Mouse (Mus musculus) mammary gland, adult 2 months (tissue): Measurements from ENCODE around the gene Cnot11. TPM values are rescaled to one million over a fixed set of nuclear protein-coding genes. Genes with fewer than 3 reads are reported as not detected.

ENCODE experiments used
- polyA plus RNA-seq: library from polyadenylated mRNA; depleted of rRNA; stranded (reverse); fragments of >200 nt; gene quantifications from 2 replicates; pipeline ENCODE4 v1.2.3, GENCODE M21; 2012; ENCODE audit warnings: low replicate concordance; rRNA removed

The Cnot11 gene
- 16.9 and 30.5 TPM in 2 replicates for polyA plus RNA-seq

DNA sequence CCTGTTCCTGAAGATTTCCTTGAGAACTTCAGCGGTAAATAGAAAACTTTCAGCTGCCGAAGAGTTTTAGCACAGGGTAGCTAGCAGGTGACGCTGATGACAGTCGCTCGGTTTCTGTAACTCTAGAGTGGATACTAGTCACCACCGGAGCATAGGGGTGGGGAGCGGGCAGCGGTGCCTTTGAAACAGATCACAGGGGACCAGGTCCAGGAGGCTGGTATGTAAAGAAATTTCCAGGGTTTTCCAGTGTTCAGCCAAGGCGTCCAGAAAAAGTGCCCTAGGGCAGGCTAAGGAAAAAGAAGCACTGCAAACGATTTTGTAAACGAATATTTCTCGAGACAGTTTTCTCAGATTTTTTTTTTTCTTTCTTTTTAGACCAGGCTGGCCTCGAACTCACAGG lies at the start of gene Cnot11:
Gene Cnot11 (plus strand): TSS at position 162 of the 400 bp plus-strand sequence.

DNA sequence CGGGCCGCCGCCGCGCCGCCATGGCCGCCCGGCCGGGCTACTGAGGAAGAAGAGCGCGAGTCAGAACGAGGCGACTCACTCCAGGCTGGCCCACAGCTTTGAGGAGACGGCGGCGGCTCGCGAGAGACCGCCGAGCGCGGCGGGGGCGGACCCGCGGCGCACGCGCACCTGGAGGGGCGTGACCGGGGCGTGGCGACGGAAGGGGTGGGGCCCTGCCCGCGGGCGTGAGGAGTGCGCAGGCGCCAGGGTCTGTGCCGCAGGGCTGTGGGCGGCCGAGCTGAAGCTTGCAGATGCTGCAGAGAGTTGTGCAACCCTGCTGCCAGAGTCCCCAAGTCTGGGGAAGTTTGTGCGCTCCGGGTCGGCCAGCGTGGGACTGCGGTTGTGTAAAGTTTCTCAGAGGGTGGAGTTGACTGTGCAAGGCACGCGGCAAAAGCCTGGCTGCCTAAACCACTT lies 42.5 kb downstream of the Cnot11 start, which contains the start of gene Rnf149:
Gene Rnf149 (minus strand): TSS at position 153 of the 453 bp plus-strand sequence.

Other genes with a start within 250 kb of the Cnot11 start
- 134 and 180 TPM in 2 replicates for gene Rpl31, start 167.2 kb upstream of the Cnot11 start, polyA plus RNA-seq
- 19.0 and 21.8 TPM in 2 replicates for gene Tbc1d8, start 56.2 kb upstream of the Cnot11 start, polyA plus RNA-seq
- gene Rnf149, start 42.4 kb downstream of the Cnot11 start, polyA plus RNA-seq, result 10.8 and 20.4 TPM in 2 replicates
- gene Creg2, start 116.5 kb downstream of the Cnot11 start, polyA plus RNA-seq, result 0.39 and 0.88 TPM in 2 replicates
- not detected in 2 replicates for gene Rfx8, start 186.0 kb downstream of the Cnot11 start, polyA plus RNA-seq